Mouse (Mus musculus) midbrain, embryonic 11.5 days (tissue): ENCODE data around the gene Ndufs8. TPM values are rescaled to one million over a fixed set of nuclear protein-coding genes. Genes with fewer than 3 reads are reported as not detected.

Source experiments
- ATAC-seq: fragments of 200-750 bp; cut with Nextera tagmentation; 2 replicates; pipeline ENCODE4 v1.8.0; 2017; ENCODE audit warnings: moderate TSS enrichment, moderate library complexity; ENCODE audit not compliant: low FRiP score
- DNase-seq: peaks from one replicate; pipeline ENCODE4 v3.0.0; 2015; ENCODE audit warnings: low spot score; ENCODE audit errors: missing footprints
- H3K27ac ChIP-seq: fragments of 300-500 bp; sonication (generic); 2 replicates; pipeline ENCODE4 v1.5.1; 2014; ENCODE audit warnings: low read depth, low read length
- H3K27me3 ChIP-seq: fragments of 300-500 bp; sonication (generic); 2 replicates; pipeline ENCODE4 v1.6.1; 2014; ENCODE audit warnings: mild to moderate bottlenecking, low read length, moderate library complexity, mixed read lengths; ENCODE audit not compliant: control insufficient read depth, insufficient read depth
- H3K36me3 ChIP-seq: fragments of 300-500 bp; sonication (generic); 2 replicates; pipeline ENCODE4 v1.6.1; 2014; ENCODE audit warnings: mild to moderate bottlenecking, low read length, moderate library complexity, mixed read lengths; ENCODE audit not compliant: control insufficient read depth, insufficient read depth
- H3K4me1 ChIP-seq: fragments of 300-500 bp; sonication (generic); 2 replicates; pipeline ENCODE4 v1.6.1; 2014; ENCODE audit warnings: low read length; ENCODE audit not compliant: control insufficient read depth, insufficient read depth
- H3K4me2 ChIP-seq: fragments of 300-500 bp; sonication (generic); 2 replicates; pipeline ENCODE4 v1.6.1; 2014; ENCODE audit warnings: mild to moderate bottlenecking, moderate library complexity
- H3K4me3 ChIP-seq: fragments of 300-500 bp; sonication (generic); 2 replicates; pipeline ENCODE4 v1.5.1; 2014; ENCODE audit warnings: low read depth, low read length
- H3K9ac ChIP-seq: fragments of 300-500 bp; sonication (generic); 2 replicates; pipeline ENCODE4 v1.6.1; 2014; ENCODE audit warnings: low read length
- H3K9me3 ChIP-seq: fragments of 300-500 bp; sonication (generic); 2 replicates; pipeline ENCODE4 v1.6.1; 2016; ENCODE audit warnings: low read length; ENCODE audit not compliant: control insufficient read depth
- WGBS: fragments of 180-500 bp; shearing (Covaris S2); extraction: QIAGEN DNeasy Blood & Tissue Kit; methylation state at CpG from one replicate; pipeline ENCODE4 v1.1.7; 2014; 5-methylcytosine and 5-hydroxymethylcytosine counted together
- polyA plus RNA-seq: library from polyadenylated mRNA; unstranded; fragments of >200 nt; fragmentation: Nextera tagmentation; extraction: Ambion mirVana; gene quantifications from 2 replicates; pipeline ENCODE4 v1.2.1, GENCODE M21; 2014

Ndufs8 gene
- polyA plus RNA-seq, 1 experiment from 2014 or later: 235 TPM

GRCm38 (mm10) chr19:3902966-3903365 is 9.6 kb downstream of the Ndufs8 start:
- Histone ChIP-seq H3K4me3 (no peak overlapping the region), H3K9me3 (no peaks in the 10 kb centered on the region), H3K27me3 (no peaks in the 10 kb centered on the region; the same call in 1 of the 2 replicates), H3K4me1 (peaks cover 15% of the 10 kb centered on the region), H3K9ac (no peak overlapping the region), H3K36me3 (0 out of 2 replicates have a peak, but pooled peaks cover under 1% of the 10 kb centered on the region), H3K27ac (no peak overlapping the region), H3K4me2 (no peak overlapping the region)
- ATAC-seq: no peak
- DNase-seq: no peak
- 74% methylated on average over 12 of the region's 12 CpGs for WGBS

GRCm38 (mm10) chr19:3899618-3900017 is 13.0 kb downstream of the Ndufs8 start:
- Histone ChIP-seq H3K27ac (no peak overlapping the region), H3K4me2 (no peak overlapping the region), H3K9ac (no peak overlapping the region), H3K4me3 (no peak overlapping the region), H3K4me1 (peaks cover 11% of the 10 kb centered on the region), H3K9me3 (no peaks in the 10 kb centered on the region), H3K36me3 (no peaks in the 10 kb centered on the region), H3K27me3 (no peaks in the 10 kb centered on the region)
- 96% methylated on average over 4 of the region's 4 CpGs for WGBS
- ATAC-seq (no peak), DNase-seq (no peak)

GRCm38 (mm10) chr19:3898952-3899351 is 13.6 kb downstream of the Ndufs8 start:
- no peak overlapping the region for H3K4me3 ChIP-seq

GRCm38 (mm10) chr19:3897557-3897956 is 15.0 kb downstream of the Ndufs8 start:
- DNase-seq (no peak), ATAC-seq (no peak)
- Histone ChIP-seq H3K36me3 (peaks cover 15% of the 10 kb centered on the region), H3K9ac (no peak overlapping the region), H3K9me3 (no peaks in the 10 kb centered on the region), H3K4me1 (peaks cover 8% of the 10 kb centered on the region), H3K27ac (no peak overlapping the region), H3K4me3 (no peak overlapping the region), H3K27me3 (no peaks in the 10 kb centered on the region), H3K4me2 (no peak overlapping the region)
- WGBS: 90% methylated on average over 5 of the region's 5 CpGs

More at GRCm38 (mm10) chr19:3898952-3899351, 13.6 kb downstream of the Ndufs8 start:
- Histone ChIP-seq H3K27me3 (no peaks in the 10 kb centered on the region), H3K36me3 (peaks cover 4% of the 10 kb centered on the region; the same call in 1 of the 2 replicates), H3K9ac (no peak overlapping the region), H3K4me2 (no peak overlapping the region), H3K9me3 (no peaks in the 10 kb centered on the region), H3K4me1 (peaks cover 11% of the 10 kb centered on the region), H3K27ac (no peak overlapping the region)
- ATAC-seq (no peak), DNase-seq (no peak)
- 90% methylated on average over 7 of the region's 7 CpGs for WGBS

GRCm38 (mm10) chr19:3896208-3896607 is 16.4 kb downstream of the Ndufs8 start:
- no peak for DNase-seq
- 94% methylated on average over 10 of the region's 10 CpGs for WGBS
- Histone ChIP-seq H3K36me3 (peaks cover 20% of the 10 kb centered on the region), H3K4me3 (no peak overlapping the region), H3K4me1 (peaks cover 8% of the 10 kb centered on the region), H3K9ac (no peak overlapping the region), H3K4me2 (no peak overlapping the region), H3K27ac (no peak overlapping the region; the same call in 1 of the 2 replicates), H3K27me3 (no peaks in the 10 kb centered on the region), H3K9me3 (no peaks in the 10 kb centered on the region)
- 0 out of 2 replicates have a peak, but pooled peaks have one; percentile 14 for ATAC-seq

- no peak overlapping the region for H3K4me2 ChIP-seq
- H3K27ac ChIP-seq: peak overlapping the region; percentile 41
- peaks cover 23% of the 10 kb centered on the region for H3K36me3 ChIP-seq
- peaks cover 8% of the 10 kb centered on the region for H3K4me1 ChIP-seq
- peak; percentile 89 for DNase-seq
- peak overlapping the region; percentile 20; the same call in 1 of the 2 replicates for H3K9ac ChIP-seq
- H3K9me3 ChIP-seq: no peaks in the 10 kb centered on the region
- peak; percentile 82 for ATAC-seq
- no peak overlapping the region for H3K4me3 ChIP-seq
- no peaks in the 10 kb centered on the region for H3K27me3 ChIP-seq
- 16% methylated on average over 3 of the region's 3 CpGs for WGBS
These were observed 17.4 kb downstream of the Ndufs8 start for GRCm38 (mm10) chr19:3895171-3895631.

- Histone ChIP-seq H3K9ac (no peak overlapping the region), H3K27me3 (no peaks in the 10 kb centered on the region), H3K36me3 (peaks cover 23% of the 10 kb centered on the region), H3K9me3 (no peaks in the 10 kb centered on the region), H3K27ac (no peak overlapping the region), H3K4me1 (peaks cover 8% of the 10 kb centered on the region), H3K4me3 (no peak overlapping the region), H3K4me2 (no peak overlapping the region)
- DNase-seq: no peak
- WGBS: 72% methylated on average over 2 of the region's 2 CpGs
- no peak for ATAC-seq
These were observed 18.3 kb downstream of the Ndufs8 start for GRCm38 (mm10) chr19:3894294-3894693.

- Histone ChIP-seq H3K9me3 (no peaks in the 10 kb centered on the region), H3K27ac (no peak overlapping the region), H3K9ac (no peak overlapping the region), H3K4me3 (no peak overlapping the region), H3K36me3 (peaks cover 23% of the 10 kb centered on the region), H3K27me3 (no peaks in the 10 kb centered on the region), H3K4me1 (peaks cover 8% of the 10 kb centered on the region), H3K4me2 (no peak overlapping the region)
- no peak for ATAC-seq
- no peak for DNase-seq
- WGBS: 91% methylated on average over 4 of the region's 4 CpGs
These were observed 18.9 kb downstream of the Ndufs8 start for GRCm38 (mm10) chr19:3893545-3894116.

- WGBS: 89% methylated on average over 8 of the region's 8 CpGs
- H3K27ac ChIP-seq: no peak overlapping the region
- H3K9ac ChIP-seq: no peak overlapping the region
- no peak overlapping the region for H3K4me3 ChIP-seq
- no peaks in the 10 kb centered on the region for H3K9me3 ChIP-seq
- DNase-seq (no peak), ATAC-seq (no peak)
- peaks cover 3% of the 10 kb centered on the region for H3K4me1 ChIP-seq
- H3K36me3 ChIP-seq: peaks cover 23% of the 10 kb centered on the region
- H3K27me3 ChIP-seq: no peaks in the 10 kb centered on the region
- H3K4me2 ChIP-seq: no peak overlapping the region
These were observed 22.4 kb downstream of the Ndufs8 start for GRCm38 (mm10) chr19:3890181-3890580.
